In genomic region chr14:27430280-27430679, GRCm38 (mm10) we compare ENCODE assay signal across 11 mouse cellular contexts. TPM values are rescaled to one million over a fixed set of nuclear protein-coding genes. Genes with fewer than 3 reads are reported as not detected.
A peak's percentile ranks its signal among the peaks of the same experiment; 100 is the strongest.
DNase-seq lines count a peak whose midpoint lies in the region; ATAC-seq and TF ChIP-seq lines count a peak whose summit lies in the region.
"Had no signal": no experiment of that assay in that cellular context is flagged by ENCODE, and none has a peak within 500 bp of the region (broad histone marks: within the 10 kb centered on the region; RNA-seq: fewer than 3 reads in every experiment).

No protein-coding gene starts in this region.

- peaks cover 6% of the 10 kb centered on the region; the same call in 1 of the 2 replicates for H3K9me3 ChIP-seq in megakaryocyte, embryonic 14.5 days
- H3K9me3 ChIP-seq in limb, embryonic 12.5 days = peaks cover 15% of the 10 kb centered on the region
- H3K9me3 ChIP-seq in neural tube, embryonic 13.5 days = peaks cover 15% of the 10 kb centered on the region

- 94% methylated on average over 4 of the region's 4 CpGs for WGBS in limb, embryonic 12.5 days
- WGBS in neural tube, embryonic 13.5 days = 93% methylated on average over 4 of the region's 4 CpGs

- ATAC-seq in megakaryocyte, adult 5-6 weeks (ENCODE audit: poor library complexity, severe bottlenecking) = no peak
- ATAC-seq in limb, embryonic 12.5 days (ENCODE audit: insufficient number of reproducible peaks, insufficient read depth, low FRiP score, low TSS enrichment, low read depth) = no peak
- no peak for ATAC-seq in neural tube, embryonic 13.5 days (ENCODE audit: low read depth)

- intact Hi-C loops in gastrocnemius, adult 2 months (cut with DNase I) = no loop called here
- intact Hi-C loops in gastrocnemius, postnatal 36 days (cut with DNase I) = no loop called here

- TF ChIP-seq CTCF in gastrocnemius, adult 2 months (IDR thresholded peaks at IDR 0.05) = no peak

- peaks cover 56% of the 10 kb centered on the region for H3K36me3 ChIP-seq in megakaryocyte, embryonic 14.5 days (replicated peaks; ENCODE audit: low read length)
- H3K36me3 ChIP-seq in limb, embryonic 12.5 days = peaks cover 30% of the 10 kb centered on the region
- peaks cover 27% of the 10 kb centered on the region for H3K36me3 ChIP-seq in neural tube, embryonic 13.5 days

- peaks cover 20% of the 10 kb centered on the region for H3K4me1 ChIP-seq in megakaryocyte, embryonic 14.5 days
- H3K4me1 ChIP-seq in limb, embryonic 12.5 days (replicated peaks) = 0 out of 2 replicates have a peak, but pooled peaks cover 3% of the 10 kb centered on the region
- peaks cover 7% of the 10 kb centered on the region for H3K4me1 ChIP-seq in neural tube, embryonic 13.5 days (replicated peaks)

- peak overlapping the region; percentile 76; the same call in 1 of the 2 replicates for H3K4me2 ChIP-seq in limb, embryonic 12.5 days
- peak overlapping the region; percentile 77 for H3K4me2 ChIP-seq in neural tube, embryonic 13.5 days

- no peaks in the 10 kb centered on the region for H3K27me3 ChIP-seq in megakaryocyte, embryonic 14.5 days (replicated peaks)
- H3K27me3 ChIP-seq in limb, embryonic 12.5 days = no peaks in the 10 kb centered on the region
- H3K27me3 ChIP-seq in neural tube, embryonic 13.5 days = no peaks in the 10 kb centered on the region

- no peak overlapping the region for H3K27ac ChIP-seq in gastrocnemius, adult 2 months
- H3K27ac ChIP-seq in limb, embryonic 12.5 days = no peak overlapping the region
- H3K27ac ChIP-seq in neural tube, embryonic 13.5 days (replicated peaks) = no peak overlapping the region

- DNase-seq in gastrocnemius, adult 2 months = no peak
- no peak for DNase-seq in gastrocnemius, postnatal 36 days
- no peak for DNase-seq in left cerebral cortex, adult 9 months (ENCODE audit: low spot score in 2 of 2)
- no peak for DNase-seq in thymus, postnatal 10 days (ENCODE audit: low spot score in 2 of 2)
- DNase-seq: adrenal gland, postnatal 10 days; cerebellum, postnatal 10 days; kidney, postnatal 14 days had no signal

- H3K4me3 ChIP-seq in gastrocnemius, adult 2 months = peak overlapping the region; percentile 99
- H3K4me3 ChIP-seq in megakaryocyte, embryonic 14.5 days (replicated peaks) = peak overlapping the region; percentile 68
- no peak overlapping the region for H3K4me3 ChIP-seq in limb, embryonic 12.5 days (replicated peaks)
- H3K4me3 ChIP-seq in neural tube, embryonic 13.5 days = peak overlapping the region; percentile 71; the same call in 1 of the 2 replicates

- H3K9ac ChIP-seq in limb, embryonic 12.5 days (replicated peaks) = no peak overlapping the region
- no peak overlapping the region for H3K9ac ChIP-seq in neural tube, embryonic 13.5 days

RNA-seq across cellular contexts. Expression of gene Fam208a, which starts 1.6 kb away (rescaled TPM):
- total RNA-seq in gastrocnemius, adult 2 months (2021) = 1 to 10 TPM; 4.6 to 6.9 TPM
- total RNA-seq in gastrocnemius, postnatal 36 days (2021) = 1 to 10 TPM; 4.5 to 4.9 TPM
- polyA plus RNA-seq in megakaryocyte, embryonic 14.5 days (2012; ENCODE audit: insufficient read depth, low replicate concordance) = 0.35 and 0.40 TPM in 2 replicates
- total RNA-seq in megakaryocyte, adult 5-6 weeks (2015) = 32.4 and 38.2 TPM in 2 replicates
- 33.6 and 39.4 TPM in 2 replicates for total RNA-seq in megakaryocyte, adult 5-6 weeks (2017)
- 20.9 and 23.9 TPM in 2 replicates for polyA plus RNA-seq in limb, embryonic 12.5 days (2016; fragmentation: Nextera tagmentation; extraction: Ambion mirVana)
- 17.9 and 18.4 TPM in 2 replicates for polyA plus RNA-seq in neural tube, embryonic 13.5 days (2015; fragmentation: Nextera tagmentation; extraction: Ambion mirVana)

Comparison
In these comparisons a context has a peak if more than half of its experiments do, and no peak if none do; other contexts are left out.
1. RNA of gene Fam208a, which starts 1.6 kb away (total RNA-seq): 32.4 to 39.4 TPM in megakaryocyte, adult 5-6 weeks; 4.6 to 6.9 TPM in gastrocnemius, adult 2 months and 4.5 to 4.9 TPM in gastrocnemius, postnatal 36 days; every median in the first group is over 4 times any median in the second.